Mouse (Mus musculus) gonadal fat pad, adult 2 months (tissue): ENCODE results near the gene Uroc1. TPM values are rescaled to one million over a fixed set of nuclear protein-coding genes. Genes with fewer than 3 reads are reported as not detected.

Experiments used
- polyA plus RNA-seq: library from polyadenylated mRNA; depleted of rRNA; stranded (reverse); fragments of >200 nt; gene quantifications from 2 replicates; pipeline ENCODE4 v1.2.3, GENCODE M21; 2012; rRNA removed

Gene Uroc1
- polyA plus RNA-seq, 1 experiment: 0.41 TPM

Other genes starting within 250 kb of the Uroc1 start
- gene Vmn1r50, start 231.9 kb upstream of the Uroc1 start, polyA plus RNA-seq: not detected in 2 replicates
- gene Vmn1r51, start 210.7 kb upstream of the Uroc1 start, polyA plus RNA-seq: not detected in 2 replicates
- not detected in 2 replicates for gene Vmn1r52, start 158.5 kb upstream of the Uroc1 start, polyA plus RNA-seq
- gene V1ra8, start 130.5 kb upstream of the Uroc1 start, polyA plus RNA-seq: not detected in 2 replicates
- 0.14 TPM in 1 of 2 replicates, not detected in the other for gene Vmn1r53, start 108.8 kb upstream of the Uroc1 start, polyA plus RNA-seq
- gene Vmn1r54, start 87.0 kb upstream of the Uroc1 start, polyA plus RNA-seq: not detected in 2 replicates
- 0.92 and 1.3 TPM in 2 replicates for gene BC048671, start 32.1 kb upstream of the Uroc1 start, polyA plus RNA-seq
- gene Chst13, start 8.1 kb upstream of the Uroc1 start, polyA plus RNA-seq: 0.37 and 0.69 TPM in 2 replicates
- 15.2 and 19.9 TPM in 2 replicates for gene Zxdc, start 36.2 kb downstream of the Uroc1 start, polyA plus RNA-seq
- 1.1 and 2.6 TPM in 2 replicates for gene Cfap100, start 95.5 kb downstream of the Uroc1 start, polyA plus RNA-seq
- gene Klf15, start 129.3 kb downstream of the Uroc1 start, polyA plus RNA-seq: 78.7 and 86.9 TPM in 2 replicates
- 38.4 and 47.0 TPM in 2 replicates for gene Aldh1l1, start 153.1 kb downstream of the Uroc1 start, polyA plus RNA-seq